Mouse (Mus musculus) thymus, adult 2 months (tissue): ENCODE measurements around the gene Fam214b. TPM values are rescaled to one million over a fixed set of nuclear protein-coding genes. Genes with fewer than 3 reads are reported as not detected.

Source experiments
- DNase-seq: peaks from one replicate; pipeline ENCODE4 v3.0.0; 2021
- H3K27ac ChIP-seq: fragments of 200-500 bp; 2 replicates; pipeline ENCODE4 v1.5.1; 2012; ENCODE audit warnings: low read length, control low read depth; ENCODE audit not compliant: control insufficient read depth, insufficient read depth
- H3K27me3 ChIP-seq: fragments of 200-500 bp; 2 replicates; pipeline ENCODE4 v1.6.1; 2012; ENCODE audit warnings: mild to moderate bottlenecking, low read length, moderate library complexity, mixed read lengths; ENCODE audit not compliant: control insufficient read depth, insufficient read depth
- H3K36me3 ChIP-seq: fragments of 200-500 bp; 2 replicates; pipeline ENCODE4 v1.6.1; 2012; ENCODE audit warnings: mild to moderate bottlenecking, low read length, moderate library complexity; ENCODE audit not compliant: control insufficient read depth, insufficient read depth
- H3K4me1 ChIP-seq: fragments of 200-500 bp; replicated peaks from 2 replicates; pipeline ENCODE4 v1.6.1; 2012; ENCODE audit warnings: low read length; ENCODE audit not compliant: control insufficient read depth, insufficient read depth
- H3K4me3 ChIP-seq: fragments of 200-500 bp; 2 replicates; pipeline ENCODE4 v1.5.1; 2012; ENCODE audit warnings: mild to moderate bottlenecking, low read length, control low read depth, moderate library complexity; ENCODE audit not compliant: control insufficient read depth, insufficient read depth
- CTCF ChIP-seq: fragments of 200-500 bp; IDR thresholded peaks from 2 replicates; pipeline ENCODE4 v1.5.1; 2012; ENCODE audit warnings: mild to moderate bottlenecking, control low read depth, low read length, moderate library complexity, borderline replicate concordance; ENCODE audit not compliant: control insufficient read depth, poor library complexity, insufficient read depth; ENCODE audit errors: extremely low read depth
- POLR2A ChIP-seq: fragments of 200-500 bp; IDR thresholded peaks from 2 replicates; pipeline ENCODE4 v1.6.1; 2012; ENCODE audit warnings: mild to moderate bottlenecking, low read length, control low read depth, moderate library complexity; ENCODE audit not compliant: control insufficient read depth, poor library complexity, insufficient read depth; ENCODE audit errors: extremely low read depth
- WGBS: fragments of 180-500 bp; shearing (Covaris S2); methylation state at CpG from one replicate; pipeline ENCODE4 v1.1.7; 2018; 5-methylcytosine and 5-hydroxymethylcytosine counted together
- polyA plus RNA-seq: library from polyadenylated mRNA; depleted of rRNA; stranded (reverse); fragments of >200 nt; gene quantifications from 2 replicates; pipeline ENCODE4 v1.2.3, GENCODE M21; 2012

Fam214b gene
- polyA plus RNA-seq, 1 experiment = 9.8 TPM

- no peaks in the 10 kb centered on the region for H3K27me3 ChIP-seq
- DNase-seq = no peak
- H3K4me1 ChIP-seq = peaks cover 18% of the 10 kb centered on the region
- H3K36me3 ChIP-seq = no peaks in the 10 kb centered on the region
- no peak overlapping the region for H3K4me3 ChIP-seq
- no peak for TF ChIP-seq CTCF
- no peak for TF ChIP-seq POLR2A
- H3K27ac ChIP-seq = no peak overlapping the region
- WGBS = 98% methylated on average over 7 of the region's 7 CpGs
Measured at GRCm38 (mm10) chr4:43029121-43029520, 16.9 kb downstream of the Fam214b start.

- WGBS = 7% methylated on average over 42 of the region's 42 CpGs
- peak; percentile 89 for DNase-seq
- no peak for TF ChIP-seq POLR2A
- peak; percentile 90 for TF ChIP-seq CTCF
- H3K27ac ChIP-seq = peak within 1 kb of the TSS; percentile 75
- peak within 1 kb of the TSS; percentile 74 for H3K4me3 ChIP-seq
- H3K27me3 ChIP-seq = no peaks in the 10 kb centered on the region
- peaks cover 17% of the 10 kb centered on the region for H3K36me3 ChIP-seq
- H3K4me1 ChIP-seq = peaks cover 10% of the 10 kb centered on the region
Measured at GRCm38 (mm10) chr4:43025084-43025960, 20.7 kb downstream of the Fam214b start, which contains the start of gene Pigo. TSS of gene Pigo (minus strand) at chr4:43025819.

- H3K36me3 ChIP-seq = peaks cover 17% of the 10 kb centered on the region
- H3K4me3 ChIP-seq = 0 out of 2 replicates have a peak overlapping the region, but pooled peaks have one; percentile 74
- no peak for DNase-seq
- H3K27me3 ChIP-seq = no peaks in the 10 kb centered on the region
- no peak for TF ChIP-seq CTCF
- TF ChIP-seq POLR2A = no peak
- no peak overlapping the region for H3K27ac ChIP-seq
- H3K4me1 ChIP-seq = peaks cover 8% of the 10 kb centered on the region
- WGBS = 87% methylated on average over 14 of the region's 14 CpGs
Measured at GRCm38 (mm10) chr4:43024673-43025072, 21.3 kb downstream of the Fam214b start.

- H3K27me3 ChIP-seq = no peaks in the 10 kb centered on the region
- H3K4me1 ChIP-seq = peaks cover 8% of the 10 kb centered on the region
- TF ChIP-seq CTCF (no peak), POLR2A (no peak)
- peaks cover 30% of the 10 kb centered on the region for H3K36me3 ChIP-seq
- no peak for DNase-seq
- WGBS = 93% methylated on average over 17 of the region's 17 CpGs
- no peak overlapping the region for H3K27ac ChIP-seq
- no peak overlapping the region for H3K4me3 ChIP-seq
Measured at GRCm38 (mm10) chr4:43021341-43021740, 24.7 kb downstream of the Fam214b start.

- Histone ChIP-seq H3K4me1 (peaks cover 8% of the 10 kb centered on the region), H3K27ac (no peak overlapping the region), H3K27me3 (no peaks in the 10 kb centered on the region), H3K4me3 (no peak overlapping the region), H3K36me3 (peaks cover 30% of the 10 kb centered on the region)
- no peak for TF ChIP-seq POLR2A
- no peak for TF ChIP-seq CTCF
- WGBS = 97% methylated on average over 16 of the region's 16 CpGs
- DNase-seq = no peak
Measured at GRCm38 (mm10) chr4:43020876-43021275, 25.1 kb downstream of the Fam214b start.

- no peak for TF ChIP-seq POLR2A
- no peak for TF ChIP-seq CTCF
- Histone ChIP-seq H3K4me3 (no peak overlapping the region), H3K4me1 (peaks cover 5% of the 10 kb centered on the region), H3K27ac (no peak overlapping the region), H3K36me3 (peaks cover 30% of the 10 kb centered on the region), H3K27me3 (no peaks in the 10 kb centered on the region)
- DNase-seq = no peak
- 99% methylated on average over 23 of the region's 23 CpGs for WGBS
Measured at GRCm38 (mm10) chr4:43019641-43020465, 26.2 kb downstream of the Fam214b start.

- 94% methylated on average over 10 of the region's 10 CpGs for WGBS
- H3K4me3 ChIP-seq = no peak overlapping the region
- H3K4me1 ChIP-seq = no peaks in the 10 kb centered on the region
- TF ChIP-seq POLR2A (no peak), CTCF (no peak)
- H3K27ac ChIP-seq = no peak overlapping the region
- peaks cover 30% of the 10 kb centered on the region for H3K36me3 ChIP-seq
- H3K27me3 ChIP-seq = no peaks in the 10 kb centered on the region
- no peak for DNase-seq
Measured at GRCm38 (mm10) chr4:43019176-43019575, 26.8 kb downstream of the Fam214b start.
